ENCODE assay signal across 8 mouse cellular contexts in genomic region chr13:23285921-23286720, GRCm38 (mm10). TPM values are rescaled to one million over a fixed set of nuclear protein-coding genes. Genes with fewer than 3 reads are reported as not detected.
DNase-seq lines count a peak whose midpoint lies in the region; ATAC-seq and TF ChIP-seq lines count a peak whose summit lies in the region.

No protein-coding gene starts in this region.

- peak overlapping the region; percentile 50 for H3K9ac ChIP-seq in ES-Bruce4 (ENCODE audit: low read depth, poor library complexity, severe bottlenecking)
- peak overlapping the region; percentile 45 for H3K9ac ChIP-seq in limb, embryonic 12.5 days (replicated peaks)

- H3K36me3 ChIP-seq in heart, embryonic 10.5 days = no peaks in the 10 kb centered on the region
- no peaks in the 10 kb centered on the region for H3K36me3 ChIP-seq in ES-Bruce4 (ENCODE audit: control insufficient read depth, insufficient read depth, low read length, poor library complexity, severe bottlenecking)
- no peaks in the 10 kb centered on the region for H3K36me3 ChIP-seq in limb, embryonic 12.5 days

- peak overlapping the region; percentile 68 for H3K4me2 ChIP-seq in limb, embryonic 12.5 days

- no peak for DNase-seq in heart, embryonic 10.5 days (ENCODE audit: low spot score)
- no peak for DNase-seq in heart, postnatal 36 days
- DNase-seq in right cerebral cortex, postnatal 25 days = peak; percentile 14
- DNase-seq in thymus, postnatal 36 days = no peak

- TF ChIP-seq EP300 in ES-Bruce4 (IDR thresholded peaks at IDR 0.05; ENCODE audit: insufficient read depth, low read depth, low read length) = no peak

- no peak for TF ChIP-seq POLR2A in ES-Bruce4 (IDR thresholded peaks at IDR 0.05; ENCODE audit: insufficient read depth, low read length)
- TF ChIP-seq POLR2A in embryonic fibroblast, embryonic 13.5 days (IDR thresholded peaks at IDR 0.05; ENCODE audit: low read depth, low read length) = no peak

- intact Hi-C loops in heart, postnatal 36 days (cut with DNase I) = no loop called here

- 0 out of 2 replicates have a peak, but pooled peaks cover 7% of the 10 kb centered on the region for H3K4me1 ChIP-seq in heart, embryonic 10.5 days
- H3K4me1 ChIP-seq in ES-Bruce4 (ENCODE audit: control insufficient read depth, insufficient read depth, low read length) = no peaks in the 10 kb centered on the region
- 0 out of 2 replicates have a peak, but pooled peaks cover 2% of the 10 kb centered on the region for H3K4me1 ChIP-seq in embryonic fibroblast, embryonic 13.5 days (ENCODE audit: control insufficient read depth, insufficient read depth, low read length)
- peaks cover 8% of the 10 kb centered on the region for H3K4me1 ChIP-seq in limb, embryonic 12.5 days (replicated peaks)

- 0 out of 2 replicates have a peak, but pooled peaks cover 11% of the 10 kb centered on the region for H3K27me3 ChIP-seq in heart, embryonic 10.5 days (ENCODE audit: insufficient read depth, poor library complexity, severe bottlenecking)
- no peaks in the 10 kb centered on the region for H3K27me3 ChIP-seq in ES-Bruce4 (ENCODE audit: control insufficient read depth, insufficient read depth, low read length, poor library complexity, severe bottlenecking)
- H3K27me3 ChIP-seq in limb, embryonic 12.5 days = peaks cover 33% of the 10 kb centered on the region

- ATAC-seq in limb, embryonic 12.5 days (ENCODE audit: insufficient number of reproducible peaks, insufficient read depth, low FRiP score, low TSS enrichment, low read depth) = no peak
- ATAC-seq in inflammation-experienced regulatory T-cells, adult 6 months = no peak

- peak overlapping the region; percentile 68 for H3K4me3 ChIP-seq in heart, embryonic 10.5 days
- peak overlapping the region; percentile 98 for H3K4me3 ChIP-seq in ES-Bruce4 (ENCODE audit: low read depth, low read length)
- H3K4me3 ChIP-seq in embryonic fibroblast, embryonic 13.5 days (ENCODE audit: insufficient read depth, low read length) = peak overlapping the region; percentile 71
- peak overlapping the region; percentile 46 for H3K4me3 ChIP-seq in limb, embryonic 12.5 days (replicated peaks)

- no peaks in the 10 kb centered on the region for H3K9me3 ChIP-seq in heart, embryonic 10.5 days
- peaks cover 8% of the 10 kb centered on the region for H3K9me3 ChIP-seq in ES-Bruce4 (replicated peaks; ENCODE audit: control insufficient read depth, insufficient read depth, low read length, poor library complexity, severe bottlenecking)
- no peaks in the 10 kb centered on the region for H3K9me3 ChIP-seq in limb, embryonic 12.5 days

- under 1% methylated on average over 35 of the region's 35 CpGs for WGBS in heart, embryonic 10.5 days
- under 1% methylated on average over 35 of the region's 35 CpGs for WGBS in limb, embryonic 12.5 days

- TF ChIP-seq CTCF in ES-Bruce4 (IDR thresholded peaks at IDR 0.05; ENCODE audit: low read depth, low read length) = no peak
- no peak for TF ChIP-seq CTCF in embryonic fibroblast, embryonic 13.5 days (IDR thresholded peaks at IDR 0.05; ENCODE audit: borderline replicate concordance, insufficient read depth, low read length)

- peak overlapping the region; percentile 59; the same call in 1 of the 2 replicates for H3K27ac ChIP-seq in heart, embryonic 10.5 days
- H3K27ac ChIP-seq in ES-Bruce4 (ENCODE audit: insufficient read depth, low read length) = no peak overlapping the region
- no peak overlapping the region for H3K27ac ChIP-seq in embryonic fibroblast, embryonic 13.5 days (ENCODE audit: insufficient read depth, low read length)
- no peak overlapping the region for H3K27ac ChIP-seq in limb, embryonic 12.5 days

RNA-seq across cellular contexts. Expression of gene Vmn1r223, which starts 39.2 kb away (rescaled TPM):
- not detected in 2 replicates for polyA plus RNA-seq in heart, embryonic 10.5 days (2016; fragmentation: Nextera tagmentation; extraction: Ambion mirVana)
- total RNA-seq in heart, postnatal 36 days (2021) = not detected
- polyA plus RNA-seq in ES-Bruce4 (2011; ENCODE audit: insufficient read depth, insufficient read length, low read depth, missing spikeins) = not detected in 2 replicates
- polyA plus RNA-seq in embryonic fibroblast, embryonic 13.5 days (2011; ENCODE audit: insufficient read length, low read depth, missing spikeins) = not detected in 2 replicates
- polyA plus RNA-seq in limb, embryonic 12.5 days (2016; fragmentation: Nextera tagmentation; extraction: Ambion mirVana) = not detected in 2 replicates
- not detected for polyA plus RNA-seq in inflammation-experienced regulatory T-cells, adult 6 months (2017; shearing (Covaris generic))

RNA-seq across cellular contexts. Expression of gene Vmn1r222, which starts 50.4 kb away (rescaled TPM):
- polyA plus RNA-seq in heart, embryonic 10.5 days (2016; fragmentation: Nextera tagmentation; extraction: Ambion mirVana) = not detected in 2 replicates
- not detected for total RNA-seq in heart, postnatal 36 days (2021)
- polyA plus RNA-seq in ES-Bruce4 (2011; ENCODE audit: insufficient read depth, insufficient read length, low read depth, missing spikeins) = not detected in 2 replicates
- polyA plus RNA-seq in embryonic fibroblast, embryonic 13.5 days (2011; ENCODE audit: insufficient read length, low read depth, missing spikeins) = not detected in 2 replicates
- not detected in 2 replicates for polyA plus RNA-seq in limb, embryonic 12.5 days (2016; fragmentation: Nextera tagmentation; extraction: Ambion mirVana)
- polyA plus RNA-seq in inflammation-experienced regulatory T-cells, adult 6 months (2017; shearing (Covaris generic)) = not detected

Comparison
In these comparisons a context has a peak if more than half of its experiments do, and no peak if none do; other contexts are left out.
1. H3K4me3 ChIP-seq: peak in every context shown above with its lines; median percentile 98 in ES-Bruce4; 71 in embryonic fibroblast, embryonic 13.5 days; 68 in heart, embryonic 10.5 days; 46 in limb, embryonic 12.5 days.